Mouse (Mus musculus) urinary bladder, postnatal 25 days (tissue): ENCODE measurements around the gene Calm2.

Experiments
- DNase-seq: peaks from one replicate; pipeline ENCODE4 v3.0.0; 2022; ENCODE audit warnings: low spot score

The Calm2 gene

DNA sequence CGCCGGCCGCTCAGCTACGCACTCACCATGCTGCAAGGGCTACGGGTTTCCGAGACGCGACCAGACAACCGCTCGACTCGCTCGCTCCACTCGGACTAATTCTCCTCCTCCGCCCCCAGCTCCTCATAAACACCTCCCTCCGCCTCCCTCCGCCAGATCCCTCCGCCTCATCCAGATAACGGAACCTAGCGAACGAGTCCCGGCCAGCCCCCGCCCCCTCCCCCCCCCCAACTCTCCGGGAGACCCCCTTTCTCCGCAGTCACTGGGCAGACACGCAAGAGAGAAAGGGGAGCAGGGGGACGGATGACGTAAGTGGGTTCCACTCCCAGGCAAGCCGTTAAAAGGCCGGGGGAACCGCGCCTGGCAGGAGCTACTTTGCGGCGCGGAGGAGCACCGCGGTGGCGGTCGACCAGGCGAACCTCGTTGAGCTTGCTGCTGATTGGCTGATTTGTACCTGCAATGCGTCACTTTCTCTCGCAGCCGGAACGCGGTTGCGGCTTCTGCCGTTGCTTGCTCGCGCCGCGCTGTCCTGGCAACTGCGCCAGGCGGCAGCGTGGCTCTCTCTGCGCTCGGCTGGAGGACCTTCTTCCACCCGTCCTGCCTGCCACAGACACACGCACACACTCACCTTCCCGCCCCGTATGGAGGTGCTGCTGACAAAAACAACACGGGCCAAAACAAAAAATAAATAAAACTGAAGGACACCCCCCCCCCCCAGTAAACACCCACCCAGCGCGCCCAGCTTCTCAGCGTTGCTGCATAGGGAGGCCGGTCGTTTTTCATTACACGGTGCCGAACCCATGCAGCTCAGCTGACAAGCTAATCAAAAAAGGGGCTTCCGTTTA lies at the start of gene Calm2:
TSS of gene Calm2 (minus strand) at position 169 of the 845 bp plus-strand sequence.
- peak; percentile 97 for DNase-seq

DNA sequence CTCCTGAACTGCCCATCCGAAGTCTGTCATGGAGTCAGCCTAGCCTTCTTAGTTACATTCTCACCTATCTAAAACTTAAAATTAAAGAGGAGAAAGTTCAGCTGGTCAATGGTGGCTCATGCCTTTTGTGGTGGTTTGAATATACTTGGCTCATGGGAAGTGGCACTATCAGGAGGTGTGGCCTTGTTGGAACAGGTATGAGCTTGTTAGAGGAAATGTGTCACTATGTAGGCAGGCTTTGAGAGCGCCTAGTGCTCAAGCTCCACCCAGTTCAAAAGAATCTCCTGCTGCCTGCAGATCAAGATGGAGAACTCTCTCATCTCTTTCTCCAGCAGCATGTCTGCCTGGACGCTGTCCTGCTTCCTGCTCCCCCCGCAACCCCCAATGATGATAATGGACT lies 48.8 kb upstream of the Calm2 start:
- no peak for DNase-seq

DNA sequence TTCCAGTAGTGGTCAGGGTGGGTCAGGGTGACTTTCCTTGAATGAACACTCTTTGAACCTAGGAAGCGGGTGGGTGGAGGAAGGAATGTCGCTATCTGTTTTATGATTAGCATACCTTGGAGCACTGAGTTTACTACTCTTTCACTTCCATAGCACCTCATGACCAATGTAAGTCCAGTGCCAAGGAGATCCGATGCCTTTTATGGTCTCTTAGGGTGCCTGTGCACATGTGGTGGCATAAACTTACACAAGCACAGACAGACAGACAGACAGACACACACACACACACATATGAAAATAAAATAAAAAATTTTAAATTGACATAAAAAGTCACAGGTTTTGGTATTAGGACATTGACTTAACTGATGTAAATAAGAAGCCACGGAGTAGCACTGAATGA lies 47.6 kb upstream of the Calm2 start:
- no peak for DNase-seq

DNA sequence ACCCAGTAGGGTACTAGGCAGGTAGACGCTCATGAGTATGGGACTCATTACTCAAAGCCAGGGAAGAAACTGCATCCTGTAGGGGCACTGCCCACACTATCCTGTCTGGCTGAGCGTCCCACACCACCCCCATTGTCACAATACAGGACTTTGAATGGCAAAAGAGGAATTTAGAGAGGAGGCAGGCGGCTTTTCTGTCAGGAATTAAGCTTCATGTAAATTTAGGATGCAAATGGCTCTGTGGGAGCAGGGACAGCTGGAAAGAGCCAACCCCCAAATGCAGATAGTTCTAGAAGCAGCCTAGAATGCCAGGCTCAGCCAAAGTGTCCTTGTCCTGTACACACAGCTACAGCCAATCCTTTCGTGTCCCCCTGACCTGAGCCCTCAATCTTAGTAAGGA lies 45.6 kb upstream of the Calm2 start:
- no peak for DNase-seq

DNA sequence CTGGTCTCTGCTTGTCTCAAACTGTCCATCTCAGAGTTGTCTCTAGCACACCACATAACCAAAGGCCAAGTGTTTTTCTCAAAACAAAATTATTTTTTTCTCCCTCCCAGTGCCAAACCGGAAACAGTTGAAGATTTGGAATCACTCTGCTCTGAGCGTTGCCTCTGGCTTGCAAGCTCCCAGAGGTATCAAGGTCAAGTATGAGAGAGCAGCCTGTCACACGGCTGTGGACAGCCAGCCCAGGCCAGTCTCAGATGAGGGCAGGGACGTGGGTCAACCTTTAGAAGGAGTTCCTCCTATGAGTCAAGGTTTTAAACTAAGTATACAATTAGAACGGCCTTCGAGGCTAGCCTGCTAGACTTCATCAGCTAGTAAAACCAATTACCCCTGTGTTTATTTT lies 43.6 kb upstream of the Calm2 start:
- no peak for DNase-seq

GRCm38 (mm10) chr17:87485751-87486150 lies 39.0 kb upstream of the Calm2 start:
- no peak for DNase-seq

GRCm38 (mm10) chr17:87482867-87483266 lies 36.1 kb upstream of the Calm2 start:
- DNase-seq: no peak

DNA sequence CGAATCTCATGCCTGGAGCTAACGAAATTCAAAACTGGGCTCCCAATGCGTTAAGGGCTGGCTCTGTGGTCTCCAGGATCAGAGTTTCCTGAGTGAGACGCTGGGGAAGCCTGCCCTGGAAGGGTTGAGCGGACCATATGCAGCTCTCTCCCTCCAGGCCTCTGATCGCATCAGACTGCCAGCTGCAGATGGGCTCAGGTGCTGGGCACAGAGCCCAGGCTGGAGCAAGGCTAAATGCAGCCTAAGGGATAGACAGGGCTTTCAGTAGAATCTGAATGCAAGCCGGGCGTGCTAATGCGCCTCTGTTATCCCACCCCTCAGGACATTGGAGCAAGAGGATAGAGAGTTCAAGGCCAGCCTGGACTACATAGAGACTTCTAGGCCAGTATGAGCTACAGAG lies 31.8 kb upstream of the Calm2 start:
- no peak for DNase-seq

GRCm38 (mm10) chr17:87477611-87478010 lies 30.9 kb upstream of the Calm2 start:
- no peak for DNase-seq

DNA sequence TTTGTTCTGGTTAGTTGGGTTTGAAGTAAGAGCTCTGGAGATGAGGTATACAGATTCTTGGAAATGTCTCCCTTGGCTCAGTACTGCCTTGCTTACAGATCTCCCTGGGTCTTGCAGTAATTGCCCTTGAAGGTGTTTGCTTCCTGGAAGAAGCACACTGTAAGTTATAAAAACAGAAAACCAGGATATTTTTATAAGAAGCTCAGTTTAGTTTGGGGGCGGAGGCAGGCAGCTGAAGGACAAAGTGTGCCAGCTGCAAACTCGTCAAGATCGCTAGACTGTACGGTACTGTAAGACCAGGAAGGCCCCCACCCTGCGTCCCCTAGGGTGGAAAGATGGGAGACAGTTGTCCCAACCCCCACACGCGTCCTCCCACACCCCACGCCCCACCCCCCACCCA lies 28.6 kb upstream of the Calm2 start:
- DNase-seq: no peak

DNA sequence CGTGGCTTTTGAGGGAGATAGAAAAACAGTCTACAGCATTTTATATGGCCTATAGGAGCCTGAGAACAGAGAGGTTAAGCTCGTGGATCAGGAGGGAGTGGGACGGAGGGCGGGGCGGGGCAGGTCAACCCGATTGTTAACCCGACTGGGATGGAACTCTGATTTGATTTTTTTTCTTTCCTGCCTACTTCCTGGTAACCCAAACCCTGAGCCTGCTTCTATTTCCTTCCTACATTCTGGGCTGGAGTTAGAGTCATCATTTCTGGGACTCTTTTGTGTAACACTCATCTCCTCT lies 27.7 kb upstream of the Calm2 start:
- DNase-seq: no peak

GRCm38 (mm10) chr17:87473736-87474500 lies 27.2 kb upstream of the Calm2 start:
- peak; percentile 24 for DNase-seq

GRCm38 (mm10) chr17:87473441-87473735 lies 26.7 kb upstream of the Calm2 start:
- no peak for DNase-seq

DNA sequence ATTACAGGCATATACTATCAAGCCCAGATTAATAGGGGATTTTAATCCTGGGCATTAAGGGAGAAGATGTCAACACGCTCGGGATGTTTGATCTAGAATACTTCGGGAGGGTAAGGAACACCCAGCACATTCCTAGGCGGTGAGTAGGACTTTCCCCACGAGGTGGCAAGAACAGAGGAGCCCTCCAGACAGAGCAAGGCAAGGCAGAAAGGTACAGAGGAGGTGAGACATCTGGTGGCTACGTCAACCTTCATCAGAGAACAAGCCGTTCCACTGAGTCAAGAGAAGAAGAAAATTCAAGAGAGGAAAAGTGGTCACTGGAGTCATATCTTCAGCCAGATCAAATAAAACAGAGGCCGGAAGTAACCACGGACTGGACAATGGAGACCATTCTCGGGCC lies 26.1 kb upstream of the Calm2 start:
- peak; percentile 28 for DNase-seq

DNA sequence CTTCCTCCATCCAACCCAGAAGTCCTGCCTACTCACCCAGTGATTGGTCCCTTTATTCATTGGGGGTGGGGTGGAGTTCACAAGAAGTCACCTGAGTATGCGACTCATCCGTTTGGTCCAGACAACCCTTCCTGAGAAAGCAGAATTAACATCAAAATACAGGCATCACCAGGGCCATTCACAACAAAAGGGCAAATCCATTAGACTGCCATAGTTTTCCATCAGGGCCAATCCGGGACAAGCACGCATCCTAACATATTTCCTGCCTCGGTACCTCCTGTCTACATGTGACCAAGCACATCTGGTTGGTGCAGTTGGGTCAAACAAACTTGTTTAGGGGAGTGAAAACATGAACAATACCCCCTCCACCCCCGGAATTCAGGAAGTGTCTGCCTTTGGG lies 24.9 kb upstream of the Calm2 start:
- no peak for DNase-seq

DNA sequence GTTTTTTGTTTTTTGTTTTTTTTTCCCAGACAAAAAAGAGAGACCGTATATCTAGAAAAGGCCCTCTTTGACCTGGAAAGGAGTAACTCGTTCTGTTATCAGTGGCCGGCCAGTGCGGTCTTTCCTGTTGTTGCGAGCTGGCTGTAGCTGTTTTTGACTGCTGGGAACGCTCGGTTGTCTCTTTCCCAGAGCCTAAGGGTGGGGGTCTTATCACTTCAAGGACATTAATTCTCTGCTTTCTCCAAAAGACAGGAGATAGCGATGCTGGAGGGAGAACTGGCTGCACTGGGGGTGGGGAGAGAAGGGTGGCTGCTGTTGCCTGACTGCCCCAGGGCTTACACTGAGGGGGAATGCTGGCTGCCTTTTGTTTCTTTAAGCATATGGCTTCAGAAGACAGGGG lies 24.1 kb upstream of the Calm2 start:
- DNase-seq: no peak

DNA sequence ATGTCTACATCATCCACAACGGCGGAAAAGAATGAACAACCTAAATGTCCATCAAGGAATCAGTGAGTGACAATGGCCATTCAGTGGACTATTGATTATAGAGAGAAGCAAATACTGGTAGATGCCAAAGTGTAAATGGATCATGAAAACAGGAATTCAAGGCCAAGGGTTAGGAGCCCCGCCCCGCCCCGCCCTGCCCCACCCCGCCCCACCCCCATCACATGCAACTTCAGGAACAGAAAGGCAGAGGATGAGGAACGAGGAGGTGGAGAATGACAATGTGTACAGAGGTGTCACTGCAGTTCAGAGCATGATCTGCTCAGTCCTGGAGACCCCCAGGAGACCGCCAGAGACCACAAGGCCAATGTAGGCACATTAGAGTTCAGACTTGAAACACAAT lies 23.5 kb upstream of the Calm2 start:
- DNase-seq: no peak

GRCm38 (mm10) chr17:87469428-87469827 lies 22.7 kb upstream of the Calm2 start:
- no peak for DNase-seq

GRCm38 (mm10) chr17:87468616-87469015 lies 21.9 kb upstream of the Calm2 start:
- DNase-seq: no peak

DNA sequence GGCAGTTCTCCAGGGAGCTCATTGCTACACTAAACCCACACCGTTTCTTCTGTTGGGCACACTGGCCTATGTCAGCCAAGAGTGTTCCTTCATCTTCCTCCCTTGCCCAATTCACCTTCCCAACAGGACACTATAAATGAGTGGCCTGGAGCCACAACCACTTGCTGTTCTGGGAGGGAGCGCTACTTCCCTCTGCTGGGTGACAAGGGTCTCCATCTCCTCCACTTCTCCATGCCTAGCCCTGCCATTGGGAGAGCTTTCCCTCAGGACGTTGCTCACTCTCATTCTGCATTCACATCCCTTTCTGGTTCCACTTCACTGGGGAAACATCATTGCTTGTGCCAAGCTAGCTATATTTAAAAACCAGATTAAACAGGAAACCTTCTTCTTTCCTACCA lies 14.8 kb upstream of the Calm2 start:
- no peak for DNase-seq

DNA sequence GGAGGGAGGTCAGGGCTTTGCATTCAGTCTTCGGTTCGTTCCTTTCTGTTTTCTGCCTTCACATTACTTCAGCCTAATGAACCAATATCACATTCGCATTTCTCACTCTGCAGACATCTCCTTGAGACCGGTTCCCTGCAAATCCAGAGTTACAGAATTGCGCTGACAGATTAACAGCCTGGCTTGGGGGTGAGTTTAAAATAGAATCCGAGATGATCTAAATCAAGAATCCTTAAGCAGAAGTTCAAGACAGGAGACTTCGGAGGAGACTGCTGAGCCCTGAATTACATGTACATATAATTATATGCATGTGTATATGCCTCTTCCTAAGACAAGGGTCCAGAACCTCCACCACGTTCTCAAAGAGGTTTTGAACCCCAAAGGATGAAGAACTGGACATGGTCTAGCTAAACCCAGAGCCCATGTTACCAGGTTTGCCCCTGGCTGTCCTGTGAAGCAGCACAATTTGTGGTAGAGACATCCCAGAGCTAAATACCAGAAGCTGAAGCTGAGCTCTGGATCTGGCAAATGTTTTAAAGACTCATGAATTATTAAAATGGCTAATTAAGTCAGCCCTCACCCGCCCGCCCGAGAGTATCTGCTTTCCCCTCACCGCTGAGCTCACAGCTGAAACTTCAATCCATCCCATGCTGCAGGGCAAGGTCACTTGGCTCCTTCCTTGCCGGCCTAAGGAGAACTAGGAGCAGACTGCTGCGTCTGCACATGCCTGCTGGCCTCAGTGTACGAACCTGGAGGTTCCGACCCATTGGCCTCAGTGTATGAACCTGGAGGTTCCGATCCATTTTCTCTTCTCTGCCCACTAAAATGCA lies 14.1 kb upstream of the Calm2 start:
- no peak for DNase-seq

DNA sequence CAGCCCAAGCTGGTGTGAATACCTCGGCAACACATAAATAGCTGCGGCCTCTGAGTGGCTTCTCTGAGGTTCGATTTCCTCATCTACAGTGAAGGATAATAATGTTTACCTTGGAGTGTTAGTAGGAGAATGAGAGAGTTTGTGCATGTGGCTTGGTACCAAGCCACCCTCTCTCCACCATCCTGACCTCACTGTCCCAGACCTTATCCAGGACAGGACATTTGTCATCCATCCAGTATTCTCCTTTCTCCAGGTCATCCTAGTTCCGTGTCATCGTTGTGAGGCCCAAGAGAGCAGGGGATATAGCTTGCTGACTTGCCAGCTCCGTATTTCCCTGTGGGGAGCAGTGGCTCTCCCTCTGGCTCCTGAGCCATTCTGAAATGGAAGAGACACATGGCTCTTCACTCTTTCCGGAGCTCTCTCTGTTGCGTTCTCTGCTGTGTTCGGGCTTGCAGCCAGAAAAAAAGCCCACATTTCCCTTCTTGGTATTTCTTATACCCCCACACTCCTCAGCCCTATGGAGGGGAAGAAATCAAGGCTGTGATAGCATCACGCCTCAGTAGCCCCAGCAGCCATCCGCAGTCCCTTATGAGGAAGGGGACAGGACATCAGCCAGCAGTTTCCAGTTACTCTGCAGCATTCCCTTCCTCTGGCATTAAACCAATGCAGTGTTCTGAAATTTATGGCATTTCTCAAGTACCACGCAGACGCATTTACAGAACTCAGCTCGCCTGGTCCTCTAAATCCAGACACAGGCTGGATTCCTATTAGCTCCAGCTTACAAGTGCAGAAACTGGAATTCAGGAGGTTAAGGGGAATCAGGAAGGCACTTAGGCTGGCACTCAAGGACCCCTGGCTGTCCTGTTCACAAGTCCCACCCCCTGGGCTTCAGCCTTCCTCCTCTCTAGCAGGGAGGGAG lies 13.3 kb upstream of the Calm2 start:
- DNase-seq: no peak
